Mouse (Mus musculus) MEL (cell line): Measurements from ENCODE around the gene Pfkfb4.

Source experiments
- CTCF ChIP-seq, 3 experiments: IDR thresholded peaks in 2 of 3; conservative IDR thresholded peaks in 1 of 3; 2 replicates each; pipeline ENCODE4 v1.5.1; 2011 to 2012; ENCODE audit warnings: low read length in 3 of 3, low read depth in 2 of 3, mild to moderate bottlenecking in 2 of 3, improper control_type of control experiment in 1 of 3, inconsistent platforms in 1 of 3, mixed read lengths in 1 of 3, moderate library complexity in 1 of 3; ENCODE audit not compliant: control insufficient read depth in 1 of 3, insufficient read depth in 1 of 3, poor library complexity in 1 of 3, severe bottlenecking in 1 of 3
- MAX ChIP-seq: IDR thresholded peaks from 2 replicates; pipeline ENCODE4 v1.6.1; 2011; ENCODE audit warnings: low read length, improper control_type of control experiment
- UBTF ChIP-seq: IDR thresholded peaks from 2 replicates; pipeline ENCODE4 v1.6.1; 2012; ENCODE audit warnings: low read depth, mild to moderate bottlenecking, inconsistent platforms, low read length, improper control_type of control experiment, moderate library complexity, borderline replicate concordance; ENCODE audit not compliant: insufficient read depth

DNA sequence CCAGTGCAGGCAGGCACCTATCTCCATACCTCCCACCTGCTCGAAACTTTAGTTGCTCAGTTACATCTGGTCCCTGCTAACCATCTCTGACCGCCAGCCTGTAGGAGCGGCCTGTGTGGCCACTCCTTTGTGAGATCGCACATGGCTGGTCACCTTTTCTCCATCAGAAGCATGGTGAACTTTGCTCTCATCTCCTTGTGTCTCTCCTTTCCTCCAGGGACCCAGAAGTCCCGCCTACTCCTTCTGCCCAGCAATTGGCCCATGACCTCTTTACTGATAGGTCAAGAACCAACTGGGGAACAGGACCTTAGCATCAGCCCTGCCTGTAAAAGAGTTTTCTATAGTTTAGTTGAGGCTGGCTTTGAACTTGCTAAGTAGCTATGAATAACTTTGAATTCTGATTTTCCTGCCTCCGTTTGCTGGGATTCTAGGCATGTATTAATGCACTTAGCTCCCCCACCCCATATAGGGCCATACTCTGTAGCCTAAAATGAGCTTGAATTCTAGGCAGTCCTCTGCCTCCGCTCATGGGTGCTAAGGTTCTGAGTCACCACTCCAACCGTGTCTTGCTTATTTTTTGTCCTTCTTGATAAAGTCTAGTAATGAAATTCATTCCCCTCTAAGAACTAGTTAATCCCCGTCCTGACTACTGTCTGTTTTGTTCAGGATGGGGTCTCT, 58.6 kb downstream of the Pfkfb4 start:
- TF ChIP-seq UBTF (no peak), MAX (no peak), CTCF (IDR thresholded peaks at IDR 0.05 in 2 of 3, conservative IDR thresholded peaks at IDR 0.05 in 1 of 3; ENCODE audit: control insufficient read depth in 1 of 3, insufficient read depth in 1 of 3, low read depth in 2 of 3, low read length in 3 of 3, poor library complexity in 1 of 3, severe bottlenecking in 1 of 3) (no peak)
